Mouse (Mus musculus): ENCODE results near the gene Iqcn. TPM values are rescaled to one million over a fixed set of nuclear protein-coding genes. Genes with fewer than 3 reads are reported as not detected.

The Iqcn gene
- total and polyA plus RNA-seq, 3 experiments, result not detected

DNA sequence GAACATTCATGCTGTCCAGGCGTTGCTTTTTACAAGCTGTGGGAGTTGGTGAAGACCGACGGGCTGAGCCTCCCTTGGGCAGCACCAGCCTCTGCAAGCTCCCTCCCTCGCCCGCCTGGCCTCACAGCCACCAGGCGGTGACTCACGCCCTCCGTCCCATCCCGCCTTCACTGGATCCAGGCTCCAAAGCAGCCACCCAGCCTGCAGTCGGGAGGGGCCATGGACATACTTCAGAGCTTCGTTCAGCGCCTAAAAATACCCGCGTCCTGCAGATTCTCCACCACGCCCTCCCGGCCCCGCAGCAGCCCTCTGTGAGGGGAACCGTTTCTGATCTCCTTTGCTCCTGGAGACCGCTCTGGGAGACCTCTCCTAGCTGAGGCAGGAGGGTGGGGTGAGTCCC lies 21.1 kb upstream of the Iqcn start (continued):
- TF ChIP-seq NRF1 (IDR thresholded peaks at IDR 0.05; ENCODE audit: insufficient read depth, low read depth, low read length, poor library complexity, severe bottlenecking) (no peak), SIN3A (IDR thresholded peaks at IDR 0.05; ENCODE audit: low read length) (no peak)

DNA sequence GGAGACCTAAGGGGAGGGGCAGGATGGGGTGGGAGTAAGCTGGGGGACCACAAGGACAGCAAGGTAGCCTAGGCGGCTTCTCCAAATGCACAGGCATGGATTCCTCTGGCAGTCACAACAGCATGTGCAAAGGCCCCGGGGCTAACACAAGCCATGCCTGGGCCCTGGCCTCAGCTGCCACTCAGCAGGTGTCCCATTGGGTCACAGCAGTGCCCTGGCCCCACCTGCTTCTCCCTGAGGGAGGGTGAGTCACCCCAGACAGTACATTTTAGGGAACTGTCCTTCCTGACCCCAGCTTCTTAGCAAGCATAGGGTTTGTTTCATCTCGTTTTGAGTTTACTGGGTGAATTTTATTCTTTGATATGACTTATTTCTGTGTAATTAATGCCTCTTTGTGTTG lies 20.6 kb upstream of the Iqcn start:
- Histone ChIP-seq H3K27ac (ENCODE audit: control insufficient read depth, low read depth, low read length) (no peak overlapping the region), H3K9me3 (replicated peaks; ENCODE audit: insufficient read depth, low read length) (no peaks in the 10 kb centered on the region), H3K36me3 (ENCODE audit: control insufficient read depth in 1 of 2, insufficient read depth in 2 of 2, low read length in 2 of 2) (no peaks in the 10 kb centered on the region), H3K4me3 (ENCODE audit: control insufficient read depth in 1 of 2, insufficient read depth in 1 of 2, low read depth in 2 of 2, low read length in 2 of 2) (no peak overlapping the region), H3K27me3 (ENCODE audit: control insufficient read depth in 1 of 2, insufficient read depth in 2 of 2, low read length in 2 of 2) (peaks cover 0 to 5% of the 10 kb centered on the region in 2 experiments; a peak in 3 of 4 replicates), H3K9ac (ENCODE audit: control insufficient read depth, low read depth, low read length, poor library complexity, severe bottlenecking) (no peak overlapping the region), H3K4me1 (ENCODE audit: control insufficient read depth in 1 of 2, insufficient read depth in 2 of 2, low read length in 2 of 2) (no peaks in the 10 kb centered on the region), H3K79me2 (ENCODE audit: control insufficient read depth, insufficient read depth, low read length, poor library complexity) (no peaks in the 10 kb centered on the region)
- TF ChIP-seq BHLHE40 (IDR thresholded peaks at IDR 0.05; ENCODE audit: borderline replicate concordance, low read depth, low read length) (no peak), POLR2A (IDR thresholded peaks at IDR 0.05; ENCODE audit: control insufficient read depth in 1 of 2, insufficient read depth in 1 of 2, low read depth in 1 of 2, low read length in 2 of 2, poor library complexity in 1 of 2) (no peak), HCFC1 (IDR thresholded peaks at IDR 0.05; ENCODE audit: low read depth, low read length) (no peak), ETS1 (IDR thresholded peaks at IDR 0.05; ENCODE audit: low read depth, low read length) (no peak), UBTF (IDR thresholded peaks at IDR 0.05; ENCODE audit: borderline replicate concordance, insufficient read depth, low read depth, low read length) (no peak), MAFK (IDR thresholded peaks at IDR 0.05; ENCODE audit: borderline replicate concordance, low read depth, low read length) (no peak), TCF12 (IDR thresholded peaks at IDR 0.05; ENCODE audit: low read depth, low read length) (no peak), CHD1 (IDR thresholded peaks at IDR 0.05; ENCODE audit: low read depth, low read length) (no peak), USF1 (IDR thresholded peaks at IDR 0.05; ENCODE audit: low read depth, low read length) (no peak), USF2 (IDR thresholded peaks at IDR 0.05; ENCODE audit: borderline replicate concordance in 1 of 2, insufficient read depth in 1 of 2, low read depth in 1 of 2, low read length in 2 of 2) (no peak), MEF2A (IDR thresholded peaks at IDR 0.05; ENCODE audit: extremely low read depth, insufficient replicate concordance, low read depth, low read length, poor library complexity, severe bottlenecking) (no peak), ZC3H11A (IDR thresholded peaks at IDR 0.05; ENCODE audit: low read depth, low read length) (no peak), NELFE (IDR thresholded peaks at IDR 0.05; ENCODE audit: low read depth, low read length) (no peak), POLR2AphosphoS5 (IDR thresholded peaks at IDR 0.05; ENCODE audit: borderline replicate concordance, low read depth, low read length) (no peak), CHD2 (IDR thresholded peaks at IDR 0.05; ENCODE audit: low read length) (no peak), SMC3 (IDR thresholded peaks at IDR 0.05; ENCODE audit: low read depth, low read length) (no peak), MAX (IDR thresholded peaks at IDR 0.05; ENCODE audit: low read length) (no peak), NRF1 (IDR thresholded peaks at IDR 0.05; ENCODE audit: insufficient read depth, low read depth, low read length, poor library complexity, severe bottlenecking) (no peak), RAD21 (IDR thresholded peaks at IDR 0.05; ENCODE audit: low read depth, low read length) (no peak)
- no peak for DNase-seq (ENCODE audit: low read depth, low spot score)
